Mouse (Mus musculus) hindbrain, embryonic 12.5 days (tissue): ENCODE measurements around the gene Zc3h7b. TPM values are rescaled to one million over a fixed set of nuclear protein-coding genes. Genes with fewer than 3 reads are reported as not detected.

Experiments used
- ATAC-seq: fragments of 200-750 bp; cut with Nextera tagmentation; 2 replicates; pipeline ENCODE4 v1.8.0; 2017; ENCODE audit warnings: moderate TSS enrichment; ENCODE audit not compliant: low FRiP score
- H3K27ac ChIP-seq: fragments of 300-500 bp; sonication (generic); 2 replicates; pipeline ENCODE4 v1.5.1; 2016; ENCODE audit warnings: mild to moderate bottlenecking
- H3K27me3 ChIP-seq: fragments of 300-500 bp; sonication (generic); 2 replicates; pipeline ENCODE4 v1.6.1; 2016; ENCODE audit warnings: mild to moderate bottlenecking
- H3K36me3 ChIP-seq: fragments of 300-500 bp; sonication (generic); 2 replicates; pipeline ENCODE4 v1.6.1; 2016; ENCODE audit warnings: mild to moderate bottlenecking
- H3K4me1 ChIP-seq: fragments of 300-500 bp; sonication (generic); 2 replicates; pipeline ENCODE4 v1.6.1; 2016
- H3K4me2 ChIP-seq: fragments of 300-500 bp; sonication (generic); replicated peaks from 2 replicates; pipeline ENCODE4 v1.6.1; 2016; ENCODE audit warnings: mild to moderate bottlenecking
- H3K4me3 ChIP-seq: fragments of 300-500 bp; sonication (generic); 2 replicates; pipeline ENCODE4 v1.5.1; 2016; ENCODE audit warnings: mild to moderate bottlenecking
- H3K9ac ChIP-seq: fragments of 300-500 bp; sonication (generic); 2 replicates; pipeline ENCODE4 v1.6.1; 2016; ENCODE audit warnings: mild to moderate bottlenecking, moderate library complexity
- H3K9me3 ChIP-seq: fragments of 300-500 bp; sonication (generic); replicated peaks from 2 replicates; pipeline ENCODE4 v1.6.1; 2016; ENCODE audit warnings: mild to moderate bottlenecking
- WGBS: fragments of 180-500 bp; shearing (Covaris S2); methylation state at CpG from one replicate; pipeline ENCODE4 v1.1.7; 2016; 5-methylcytosine and 5-hydroxymethylcytosine counted together
- polyA plus RNA-seq: library from polyadenylated mRNA; unstranded; fragments of >200 nt; fragmentation: Nextera tagmentation; extraction: Ambion mirVana; gene quantifications from 2 replicates; pipeline ENCODE4 v1.2.1, GENCODE M21; 2016

Gene Zc3h7b
- polyA plus RNA-seq, 1 experiment from 2014 or later, result 52.1 TPM

DNA sequence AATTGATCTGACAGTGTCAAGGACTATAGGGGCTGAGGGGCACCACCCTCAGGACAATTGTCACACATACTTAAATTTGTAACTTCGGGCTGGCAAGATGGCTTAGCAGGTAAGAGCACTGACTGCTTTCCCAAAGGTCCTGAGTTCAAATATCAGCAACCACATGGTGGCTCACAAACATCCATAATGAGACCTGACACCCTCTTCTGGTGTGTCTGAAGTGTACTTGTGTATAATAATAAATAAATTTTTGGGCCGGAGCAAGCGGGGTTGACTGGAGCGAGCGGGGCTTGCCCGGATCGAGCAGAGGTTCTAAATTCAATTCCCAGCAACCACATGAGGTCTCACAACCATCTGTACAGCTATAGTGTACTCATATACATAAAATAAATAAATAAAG is 95.4 kb downstream of the Zc3h7b start:
- H3K9me3 ChIP-seq, result no peaks in the 10 kb centered on the region
- 89% methylated on average over 7 of the region's 7 CpGs for WGBS

DNA sequence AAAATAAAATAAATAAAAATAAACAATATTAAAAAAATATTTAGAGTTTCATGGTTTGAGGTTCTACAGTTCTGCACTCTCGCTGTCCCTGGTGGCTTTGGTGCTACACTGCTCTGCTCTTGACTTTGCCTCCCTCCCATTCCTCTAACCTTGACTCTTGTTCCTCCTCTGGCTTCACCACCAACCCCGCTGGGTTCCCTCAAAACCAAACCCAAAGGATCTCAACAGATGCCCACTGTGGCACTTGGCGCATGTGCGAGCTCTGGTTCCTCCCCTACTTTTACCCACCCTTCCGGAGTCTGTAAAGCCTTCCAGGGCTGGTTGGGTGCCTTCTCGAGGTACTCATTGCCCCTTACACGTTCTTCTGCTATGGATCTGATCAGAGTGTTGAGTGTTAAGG is 97.4 kb downstream of the Zc3h7b start:
- WGBS, result 84% methylated on average over 7 of the region's 7 CpGs
- H3K4me2 ChIP-seq, result no peak overlapping the region
- H3K27me3 ChIP-seq, result peaks cover 3% of the 10 kb centered on the region; the same call in 1 of the 2 replicates
- no peaks in the 10 kb centered on the region; the same call in 1 of the 2 replicates for H3K36me3 ChIP-seq
- H3K4me1 ChIP-seq, result 0 out of 2 replicates have a peak, but pooled peaks cover 3% of the 10 kb centered on the region
- no peaks in the 10 kb centered on the region for H3K9me3 ChIP-seq
- H3K4me3 ChIP-seq, result no peak overlapping the region
- ATAC-seq, result no peak
- H3K9ac ChIP-seq, result no peak overlapping the region
- H3K27ac ChIP-seq, result no peak overlapping the region

More for the DNA sequence above, 95.4 kb downstream of the Zc3h7b start:
- Histone ChIP-seq H3K4me2 (no peak overlapping the region), H3K27ac (no peak overlapping the region), H3K27me3 (peaks cover 16% of the 10 kb centered on the region; the same call in 1 of the 2 replicates), H3K9ac (no peak overlapping the region), H3K36me3 (no peaks in the 10 kb centered on the region), H3K4me1 (peaks cover 13% of the 10 kb centered on the region), H3K4me3 (no peak overlapping the region)
- ATAC-seq, result no peak

DNA sequence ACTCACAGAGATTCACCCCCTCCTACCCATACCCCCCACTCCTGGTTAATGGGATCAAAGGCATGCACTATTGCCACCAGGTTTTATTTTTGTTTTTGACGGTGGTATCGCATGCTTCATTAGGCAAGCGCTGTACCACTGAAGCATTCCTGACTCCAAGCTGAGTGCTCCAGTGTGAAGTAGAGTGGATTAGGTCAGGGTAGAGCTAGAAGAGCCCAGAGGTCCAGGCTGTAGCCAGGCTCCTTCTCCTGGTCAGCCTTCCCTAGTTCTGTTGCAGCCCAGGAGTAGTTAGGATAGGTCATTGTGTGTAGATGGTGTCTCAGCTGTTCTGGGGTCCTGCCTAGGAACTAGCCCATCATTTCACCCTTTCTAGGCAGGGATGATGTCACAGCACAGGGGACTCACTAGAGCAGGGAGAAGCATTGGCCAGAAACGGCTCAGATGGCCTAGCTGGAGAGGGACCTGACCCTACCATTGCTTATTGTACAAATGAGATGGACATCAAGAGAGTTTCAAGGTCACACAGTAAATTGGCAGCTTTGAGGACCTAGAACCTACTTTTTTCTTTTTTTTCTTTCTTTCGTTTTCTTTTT is 100.3 kb downstream of the Zc3h7b start:
- Histone ChIP-seq H3K9ac (no peak overlapping the region), H3K4me2 (no peak overlapping the region), H3K36me3 (peaks cover 16% of the 10 kb centered on the region), H3K9me3 (no peaks in the 10 kb centered on the region), H3K4me3 (no peak overlapping the region), H3K27me3 (no peaks in the 10 kb centered on the region), H3K4me1 (0 out of 2 replicates have a peak, but pooled peaks cover 2% of the 10 kb centered on the region), H3K27ac (no peak overlapping the region)
- WGBS, result 67% methylated on average over 5 of the region's 5 CpGs
- ATAC-seq, result no peak

DNA sequence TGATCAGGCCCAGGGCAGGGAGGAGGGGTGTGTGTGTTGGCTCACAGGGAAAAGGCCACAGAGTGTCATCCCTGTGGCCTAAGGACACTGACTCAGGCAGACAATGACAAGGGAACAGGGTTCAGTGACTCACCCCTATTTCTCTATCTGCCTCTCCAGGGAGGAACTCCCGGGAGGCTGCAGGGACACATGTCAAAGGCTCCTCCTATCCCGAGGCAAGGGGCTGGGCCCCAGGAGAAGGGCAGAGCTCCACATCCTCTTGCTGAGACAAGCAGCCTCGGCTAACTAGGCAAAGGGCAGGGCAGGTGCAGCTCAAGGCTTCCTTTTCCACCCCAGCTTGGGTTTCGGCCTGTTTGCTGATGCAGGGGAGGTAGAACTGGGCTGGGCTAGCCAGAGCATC is 100.9 kb downstream of the Zc3h7b start:
- H3K9me3 ChIP-seq, result no peaks in the 10 kb centered on the region
- no peak for ATAC-seq
- H3K4me3 ChIP-seq, result no peak overlapping the region
- no peak overlapping the region for H3K27ac ChIP-seq
- 0 out of 2 replicates have a peak, but pooled peaks cover 2% of the 10 kb centered on the region for H3K4me1 ChIP-seq
- no peak overlapping the region for H3K4me2 ChIP-seq
- H3K9ac ChIP-seq, result no peak overlapping the region
- no peaks in the 10 kb centered on the region for H3K27me3 ChIP-seq
- 39% methylated on average over 4 of the region's 4 CpGs for WGBS
- peaks cover 22% of the 10 kb centered on the region for H3K36me3 ChIP-seq

Other genes starting within 250 kb of the Zc3h7b start
- gene Ep300, start 159.7 kb upstream of the Zc3h7b start, polyA plus RNA-seq, result 30.4 and 33.8 TPM in 2 replicates
- 29.2 and 29.6 TPM in 2 replicates for gene L3mbtl2, start 81.2 kb upstream of the Zc3h7b start, polyA plus RNA-seq
- 8.4 and 9.0 TPM in 2 replicates for gene Chadl, start 47.8 kb upstream of the Zc3h7b start, polyA plus RNA-seq
- gene Rangap1, start 473 bp downstream of the Zc3h7b start, polyA plus RNA-seq, result 131 and 134 TPM in 2 replicates
- gene Tef, start 57.4 kb downstream of the Zc3h7b start, polyA plus RNA-seq, result 30.0 and 31.9 TPM in 2 replicates
- 20.4 and 21.2 TPM in 2 replicates for gene Tob2, start 113.7 kb downstream of the Zc3h7b start, polyA plus RNA-seq
- gene Phf5a, start 126.9 kb downstream of the Zc3h7b start, polyA plus RNA-seq, result 102 and 115 TPM in 2 replicates
- 193 TPM in 2 replicates for gene Aco2, start 127.3 kb downstream of the Zc3h7b start, polyA plus RNA-seq
- gene Polr3h, start 181.2 kb downstream of the Zc3h7b start, polyA plus RNA-seq, result 58.0 and 58.4 TPM in 2 replicates
- 48.0 and 57.1 TPM in 2 replicates for gene Csdc2, start 191.7 kb downstream of the Zc3h7b start, polyA plus RNA-seq
- gene Pmm1, start 215.9 kb downstream of the Zc3h7b start, polyA plus RNA-seq, result 30.7 and 32.3 TPM in 2 replicates
- not detected in 2 replicates for gene 1700029P11Rik, start 235.5 kb downstream of the Zc3h7b start, polyA plus RNA-seq
- 58.4 and 62.3 TPM in 2 replicates for gene Xrcc6, start 242.8 kb downstream of the Zc3h7b start, polyA plus RNA-seq